Mouse (Mus musculus) ES-Bruce4 (cell line): Measurements from ENCODE around the gene Gm11172.

Experiments used
- CTCF ChIP-seq: IDR thresholded peaks from one replicate; pipeline ENCODE4 v1.8.1; 2011; ENCODE audit warnings: low read depth, low read length
- POLR2A ChIP-seq: IDR thresholded peaks from one replicate; pipeline ENCODE4 v1.8.1; 2011; ENCODE audit warnings: low read length; ENCODE audit not compliant: insufficient read depth

DNA sequence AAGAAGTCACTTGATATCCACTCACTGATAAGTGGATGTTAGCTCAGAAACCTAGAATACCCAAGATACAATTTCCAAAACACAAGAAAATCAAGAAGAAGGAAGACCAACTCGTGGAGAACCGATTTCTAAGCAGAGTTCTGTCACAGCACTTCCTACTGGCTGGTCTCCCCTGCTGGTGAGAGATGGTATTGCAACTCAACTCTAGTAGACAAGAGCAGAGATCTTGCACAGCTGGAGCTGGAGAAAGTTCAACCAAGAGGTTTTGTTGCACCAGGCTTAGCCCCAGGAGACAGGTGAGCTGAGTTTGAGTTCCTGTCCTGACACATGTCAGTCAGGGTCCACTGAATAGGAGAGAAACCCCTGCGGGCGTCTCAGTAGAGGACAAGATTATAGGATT, 45.6 kb upstream of the Gm11172 start:
- TF ChIP-seq CTCF (no peak), POLR2A (no peak)
